Comparison of ENCODE assay signal across 34 mouse cellular contexts in the genomic region with DNA sequence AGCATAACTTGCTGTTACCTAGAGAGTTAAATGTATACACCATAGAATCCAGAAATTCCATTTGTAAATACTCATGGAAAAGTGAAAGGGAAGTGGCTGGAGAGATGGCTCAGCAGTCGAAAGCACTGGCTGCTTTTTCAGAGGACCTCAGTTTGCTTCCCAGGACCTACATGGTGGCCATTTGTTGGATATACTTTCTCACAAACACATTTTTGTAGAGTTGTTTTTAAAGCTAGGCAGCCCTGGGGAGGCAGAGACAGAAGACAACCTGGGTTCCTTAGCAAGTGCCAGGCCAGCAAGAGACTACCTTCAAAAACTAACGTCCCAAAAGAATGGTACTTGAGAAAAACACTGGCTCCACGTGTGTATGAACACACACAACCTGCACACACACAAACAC.
"Had no signal": no experiment of that assay in that cellular context is flagged by ENCODE, and none has a peak within 500 bp of the region (broad histone marks: within the 10 kb centered on the region; RNA-seq: fewer than 3 reads in every experiment).

No protein-coding gene starts in this region.

- H3K4me1 ChIP-seq: hindbrain, embryonic 12.5 days; hindbrain, embryonic 13.5 days; hindbrain, embryonic 15.5 days; intestine, embryonic 15.5 days had no signal

- H3K4me2 ChIP-seq: heart, embryonic 11.5 days; heart, embryonic 12.5 days; heart, embryonic 13.5 days; heart, embryonic 15.5 days; hindbrain, embryonic 12.5 days; hindbrain, embryonic 13.5 days; hindbrain, embryonic 14.5 days; hindbrain, embryonic 15.5 days; intestine, embryonic 15.5 days; kidney, embryonic 15.5 days had no signal

- ATAC-seq: hindbrain, embryonic 16.5 days; hindbrain, postnatal 0 days; inflammation-experienced regulatory T-cells, adult 6 months; intestine, embryonic 15.5 days; intestine, embryonic 16.5 days; intestine, postnatal 0 days had no signal

- H3K36me3 ChIP-seq: heart, embryonic 10.5 days; heart, embryonic 12.5 days; heart, embryonic 13.5 days; heart, embryonic 15.5 days; hindbrain, embryonic 10.5 days; hindbrain, embryonic 12.5 days; hindbrain, embryonic 13.5 days; hindbrain, embryonic 15.5 days; intestine, embryonic 15.5 days; kidney, embryonic 15.5 days had no signal

- DNase-seq: heart, postnatal 10 days; heart, postnatal 14 days; heart, postnatal 36 days; kidney, adult 11 months; kidney, adult 18-20 months; kidney, adult 2 months; kidney, adult 8-10 months; kidney, adult 9 months; kidney, postnatal 10 days; kidney, postnatal 14 days; kidney, postnatal 25 days; kidney, postnatal 36 days; kidney, postnatal 4 days; layer of hippocampus, adult 9-11 months; layer of hippocampus, postnatal 36 days had no signal

- H3K9me3 ChIP-seq: heart, embryonic 10.5 days; heart, embryonic 12.5 days; heart, embryonic 13.5 days; heart, embryonic 15.5 days; hindbrain, embryonic 10.5 days; hindbrain, embryonic 12.5 days; hindbrain, embryonic 13.5 days; hindbrain, embryonic 15.5 days; intestine, embryonic 15.5 days; kidney, embryonic 15.5 days had no signal

- H3K27me3 ChIP-seq: heart, embryonic 12.5 days; heart, embryonic 13.5 days; heart, embryonic 15.5 days; hindbrain, embryonic 12.5 days; hindbrain, embryonic 13.5 days; hindbrain, embryonic 15.5 days; intestine, embryonic 15.5 days; kidney, embryonic 15.5 days had no signal

- H3K27ac ChIP-seq: heart, embryonic 10.5 days; heart, embryonic 13.5 days; heart, embryonic 15.5 days; hindbrain, embryonic 10.5 days; hindbrain, embryonic 12.5 days; hindbrain, embryonic 13.5 days; hindbrain, embryonic 14.5 days; hindbrain, embryonic 15.5 days; hindbrain, postnatal 0 days; intestine, embryonic 15.5 days; kidney, embryonic 15.5 days; kidney, postnatal 0 days; layer of hippocampus, adult 2 months had no signal

- H3K4me3 ChIP-seq: heart, embryonic 10.5 days; heart, embryonic 12.5 days; heart, embryonic 13.5 days; heart, embryonic 15.5 days; hindbrain, embryonic 10.5 days; hindbrain, embryonic 12.5 days; hindbrain, embryonic 13.5 days; hindbrain, embryonic 15.5 days; intestine, embryonic 15.5 days; kidney, embryonic 15.5 days; layer of hippocampus, adult 2 months had no signal

- H3K9ac ChIP-seq: heart, embryonic 12.5 days; heart, embryonic 13.5 days; heart, embryonic 15.5 days; hindbrain, embryonic 12.5 days; hindbrain, embryonic 13.5 days; hindbrain, embryonic 14.5 days; hindbrain, embryonic 15.5 days; intestine, embryonic 15.5 days; kidney, embryonic 15.5 days had no signal
